Mouse (Mus musculus) layer of hippocampus, adult 18-20 months (tissue): ENCODE measurements around the gene Scand1. TPM values are rescaled to one million over a fixed set of nuclear protein-coding genes. Genes with fewer than 3 reads are reported as not detected.

ENCODE experiments used
- microRNA-seq, 2 experiments: library from miRNA; unstranded; fragments of <30 nt; microRNA quantifications; one replicate each; pipeline ENCODE4 v1.2.0; 2021
- total RNA-seq, 2 experiments: library from RNA; stranded (reverse); gene quantifications; 2 replicates each; pipeline ENCODE4 v1.2.3; 2021

The Scand1 gene
- total RNA-seq, 2 experiments from 2014 or later, result 91.6 to 95.1 TPM

Small RNAs within 50 kb of the gene (microRNA-seq; reads per million reads assigned to microRNA genes)
- gene Gm22759, result 0 reads per million in 2 experiments

Other genes with a start within 250 kb of the Scand1 start
- 1 to 10 TPM; 2.5 to 3.5 TPM for gene Spag4, start 247.5 kb downstream of the Scand1 start, total RNA-seq
- 10 to 100 TPM; 23.1 to 32.0 TPM for gene Cpne1, start 200.7 kb downstream of the Scand1 start, total RNA-seq
- 10 to 100 TPM; 31.8 to 32.1 TPM for gene Rbm12, start 200.7 kb downstream of the Scand1 start, total RNA-seq
- 10 to 100 TPM; 23.3 to 26.4 TPM for gene Gm28036, start 185.6 kb downstream of the Scand1 start, total RNA-seq
- gene Romo1, start 168.7 kb downstream of the Scand1 start, total RNA-seq, result 100 to 1,000 TPM; 156 to 158 TPM
- gene Nfs1, start 168.5 kb downstream of the Scand1 start, total RNA-seq, result 10 to 100 TPM; 43.6 to 44.3 TPM
- gene Rbm39, start 132.5 kb downstream of the Scand1 start, total RNA-seq, result 100 to 1,000 TPM; 309 to 321 TPM
- gene Phf20, start 116.2 kb downstream of the Scand1 start, total RNA-seq, result 100 to 1,000 TPM; 104 to 108 TPM
- 1 to 10 TPM; 5.4 to 6.7 TPM for gene Cnbd2, start 405 bp downstream of the Scand1 start, total RNA-seq
- 100 to 1,000 TPM; 338 to 343 TPM for gene Epb41l1, start 108.2 kb upstream of the Scand1 start, total RNA-seq
- gene Aar2, start 234.9 kb upstream of the Scand1 start, total RNA-seq, result 10 to 100 TPM; 34.4 to 34.7 TPM